Mouse (Mus musculus): Measurements from ENCODE around the gene Tubgcp6. TPM values are rescaled to one million over a fixed set of nuclear protein-coding genes. Genes with fewer than 3 reads are reported as not detected.

Tubgcp6 gene
- polyA plus RNA-seq, 1 experiment from 2014 or later: 11.3 TPM

DNA sequence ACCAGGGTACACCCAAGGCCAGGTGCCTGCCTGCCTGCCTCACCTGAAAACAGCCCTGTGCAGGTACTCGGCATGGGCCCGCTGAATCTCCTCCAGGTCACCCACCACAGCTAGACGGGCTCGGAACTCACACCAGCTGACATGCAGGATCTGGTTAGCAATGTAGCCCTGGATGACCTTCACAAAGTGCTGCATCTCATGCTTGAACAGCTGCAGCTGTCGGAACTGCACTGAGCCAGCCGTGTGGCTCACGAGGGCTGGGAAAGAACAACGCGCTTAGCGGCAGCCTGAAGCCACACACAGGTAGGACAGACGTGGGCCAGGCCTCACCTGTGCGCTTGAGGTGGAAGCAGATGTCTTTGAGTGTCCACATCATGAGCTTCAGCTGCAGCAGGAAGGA lies 22.1 kb downstream of the Tubgcp6 start:
- H3K27me3 ChIP-seq (ENCODE audit: control insufficient read depth, insufficient read depth, low read length): no peaks in the 10 kb centered on the region
- 87% methylated on average over 12 of the region's 12 CpGs for WGBS
- no peaks in the 10 kb centered on the region for H3K9me3 ChIP-seq (ENCODE audit: control insufficient read depth, low read length)
- no peak overlapping the region for H3K27ac ChIP-seq (replicated peaks in 1 of 2; ENCODE audit: control insufficient read depth in 1 of 2, insufficient read depth in 1 of 2, low read depth in 2 of 2, low read length in 2 of 2)
- no peaks in the 10 kb centered on the region for H3K4me1 ChIP-seq (ENCODE audit: control insufficient read depth in 2 of 2, insufficient read depth in 2 of 2, low read length in 2 of 2)
- no peak overlapping the region for H3K4me2 ChIP-seq (ENCODE audit: low read length)
- H3K4me3 ChIP-seq (ENCODE audit: control insufficient read depth in 1 of 2, insufficient read depth in 1 of 2, low read depth in 1 of 2, low read length in 2 of 2): no peak overlapping the region
- peaks cover 100% of the 10 kb centered on the region for H3K36me3 ChIP-seq (ENCODE audit: control insufficient read depth, insufficient read depth, low read length)
- ATAC-seq (ENCODE audit: insufficient number of reproducible peaks, insufficient read depth, low FRiP score, low read depth): no peak
- no peak overlapping the region for H3K9ac ChIP-seq (ENCODE audit: low read length)

- no peak overlapping the region for H3K27ac ChIP-seq (replicated peaks in 1 of 2; ENCODE audit: control insufficient read depth in 1 of 2, insufficient read depth in 1 of 2, low read depth in 2 of 2, low read length in 2 of 2)
- no peak overlapping the region for H3K4me3 ChIP-seq (ENCODE audit: control insufficient read depth in 1 of 2, insufficient read depth in 1 of 2, low read depth in 1 of 2, low read length in 2 of 2)
- no peak overlapping the region for H3K4me2 ChIP-seq (ENCODE audit: low read length)
- ATAC-seq (ENCODE audit: insufficient number of reproducible peaks, insufficient read depth, low FRiP score, low read depth): no peak
- peaks cover 100% of the 10 kb centered on the region for H3K36me3 ChIP-seq (ENCODE audit: control insufficient read depth, insufficient read depth, low read length)
- no peak overlapping the region for H3K9ac ChIP-seq (ENCODE audit: low read length)
- H3K27me3 ChIP-seq (ENCODE audit: control insufficient read depth, insufficient read depth, low read length): no peaks in the 10 kb centered on the region
- 89% methylated on average over 7 of the region's 7 CpGs for WGBS
- H3K4me1 ChIP-seq (ENCODE audit: control insufficient read depth in 2 of 2, insufficient read depth in 2 of 2, low read length in 2 of 2): no peaks in the 10 kb centered on the region
- no peaks in the 10 kb centered on the region for H3K9me3 ChIP-seq (ENCODE audit: control insufficient read depth, low read length)
These were observed 24.3 kb downstream of the Tubgcp6 start for GRCm38 (mm10) chr15:89098616-89099015.

DNA sequence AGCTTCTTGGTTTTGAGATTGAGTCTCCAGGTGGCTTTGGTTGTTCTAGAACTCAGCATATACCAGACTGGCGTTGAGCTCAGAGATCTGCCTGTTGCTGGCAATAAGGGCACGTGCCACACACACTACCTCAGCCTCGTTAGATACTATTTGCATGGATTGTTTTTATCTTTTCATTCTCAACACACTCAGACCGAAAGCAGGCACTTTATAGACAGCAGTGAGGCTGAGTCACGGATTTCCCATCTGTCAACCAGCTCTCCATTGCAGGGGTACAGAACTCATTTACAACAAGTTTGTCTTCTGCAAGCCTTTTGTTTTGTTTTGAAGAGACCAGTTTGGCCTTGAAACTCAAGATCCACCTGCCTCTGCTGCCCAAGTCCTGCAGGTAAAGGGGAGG lies 25.5 kb downstream of the Tubgcp6 start:
- no peak for ATAC-seq (ENCODE audit: insufficient number of reproducible peaks, insufficient read depth, low FRiP score, low read depth)
- H3K9me3 ChIP-seq (ENCODE audit: control insufficient read depth, low read length): no peaks in the 10 kb centered on the region
- H3K4me3 ChIP-seq (ENCODE audit: control insufficient read depth in 1 of 2, insufficient read depth in 1 of 2, low read depth in 1 of 2, low read length in 2 of 2): no peak overlapping the region
- H3K4me2 ChIP-seq (ENCODE audit: low read length): no peak overlapping the region
- no peaks in the 10 kb centered on the region for H3K27me3 ChIP-seq (ENCODE audit: control insufficient read depth, insufficient read depth, low read length)
- 93% methylated on average over 5 of the region's 5 CpGs for WGBS
- H3K4me1 ChIP-seq (ENCODE audit: control insufficient read depth in 2 of 2, insufficient read depth in 2 of 2, low read length in 2 of 2): no peaks in the 10 kb centered on the region
- H3K27ac ChIP-seq (replicated peaks in 1 of 2; ENCODE audit: control insufficient read depth in 1 of 2, insufficient read depth in 1 of 2, low read depth in 2 of 2, low read length in 2 of 2): no peak overlapping the region
- H3K9ac ChIP-seq (ENCODE audit: low read length): no peak overlapping the region
- peaks cover 100% of the 10 kb centered on the region for H3K36me3 ChIP-seq (ENCODE audit: control insufficient read depth, insufficient read depth, low read length)

DNA sequence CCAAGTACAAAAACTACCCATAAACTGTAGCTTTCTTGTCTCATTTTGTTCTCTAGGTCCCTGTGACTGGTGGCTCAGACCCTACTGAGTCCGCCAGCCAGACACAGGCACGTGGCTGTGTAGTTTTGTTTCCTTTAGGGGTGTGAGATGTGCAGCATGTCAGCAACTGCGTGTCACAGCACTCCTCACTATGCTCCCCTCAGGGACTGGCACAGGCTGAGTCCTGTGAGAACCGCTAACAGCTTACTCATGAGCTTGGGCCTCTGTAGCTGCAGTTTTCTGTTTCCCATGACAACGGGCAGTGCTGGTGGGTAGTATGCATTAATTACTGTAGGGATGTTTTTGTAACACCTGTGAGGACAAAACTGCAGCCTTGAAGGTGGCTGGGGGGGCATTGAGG lies 30.7 kb downstream of the Tubgcp6 start:
- no peak overlapping the region for H3K4me3 ChIP-seq (ENCODE audit: control insufficient read depth in 1 of 2, insufficient read depth in 1 of 2, low read depth in 1 of 2, low read length in 2 of 2)
- no peak overlapping the region for H3K9ac ChIP-seq (ENCODE audit: low read length)
- ATAC-seq (ENCODE audit: insufficient number of reproducible peaks, insufficient read depth, low FRiP score, low read depth): no peak
- WGBS: 78% methylated on average over 5 of the region's 5 CpGs
- H3K9me3 ChIP-seq (ENCODE audit: control insufficient read depth, low read length): no peaks in the 10 kb centered on the region
- no peaks in the 10 kb centered on the region for H3K27me3 ChIP-seq (ENCODE audit: control insufficient read depth, insufficient read depth, low read length)
- H3K27ac ChIP-seq (replicated peaks in 1 of 2; ENCODE audit: control insufficient read depth in 1 of 2, insufficient read depth in 1 of 2, low read depth in 2 of 2, low read length in 2 of 2): no peak overlapping the region
- H3K36me3 ChIP-seq (ENCODE audit: control insufficient read depth, insufficient read depth, low read length): peaks cover 48% of the 10 kb centered on the region
- H3K4me2 ChIP-seq (ENCODE audit: low read length): no peak overlapping the region
- peaks cover 3 to 7% of the 10 kb centered on the region in 2 experiments; a peak in 3 of 4 replicates for H3K4me1 ChIP-seq (ENCODE audit: control insufficient read depth in 2 of 2, insufficient read depth in 2 of 2, low read length in 2 of 2)

- no peak overlapping the region for H3K4me3 ChIP-seq (ENCODE audit: control insufficient read depth in 1 of 2, insufficient read depth in 1 of 2, low read depth in 1 of 2, low read length in 2 of 2)
- H3K4me2 ChIP-seq (ENCODE audit: low read length): no peak overlapping the region
- H3K36me3 ChIP-seq (ENCODE audit: control insufficient read depth, insufficient read depth, low read length): peaks cover 48% of the 10 kb centered on the region
- H3K9me3 ChIP-seq (ENCODE audit: control insufficient read depth, low read length): no peaks in the 10 kb centered on the region
- peaks cover 3 to 7% of the 10 kb centered on the region in 2 experiments; a peak in 3 of 4 replicates for H3K4me1 ChIP-seq (ENCODE audit: control insufficient read depth in 2 of 2, insufficient read depth in 2 of 2, low read length in 2 of 2)
- no peak overlapping the region for H3K27ac ChIP-seq (replicated peaks in 1 of 2; ENCODE audit: control insufficient read depth in 1 of 2, insufficient read depth in 1 of 2, low read depth in 2 of 2, low read length in 2 of 2)
- no peaks in the 10 kb centered on the region for H3K27me3 ChIP-seq (ENCODE audit: control insufficient read depth, insufficient read depth, low read length)
- WGBS: 86% methylated on average over 4 of the region's 4 CpGs
- no peak overlapping the region for H3K9ac ChIP-seq (ENCODE audit: low read length)
- ATAC-seq (ENCODE audit: insufficient number of reproducible peaks, insufficient read depth, low FRiP score, low read depth): no peak
These were observed 32.2 kb downstream of the Tubgcp6 start for GRCm38 (mm10) chr15:89090662-89091061.

- Histone ChIP-seq H3K27ac (replicated peaks in 1 of 2; ENCODE audit: control insufficient read depth in 1 of 2, insufficient read depth in 1 of 2, low read depth in 2 of 2, low read length in 2 of 2) (peak overlapping the region; percentile 57 to 75), H3K9ac (ENCODE audit: low read length) (peak overlapping the region; percentile 92), H3K4me2 (ENCODE audit: low read length) (peak overlapping the region; percentile 75), H3K4me1 (ENCODE audit: control insufficient read depth in 2 of 2, insufficient read depth in 2 of 2, low read length in 2 of 2) (peaks cover 3 to 7% of the 10 kb centered on the region in 2 experiments; a peak in 3 of 4 replicates), H3K36me3 (ENCODE audit: control insufficient read depth, insufficient read depth, low read length) (peaks cover 48% of the 10 kb centered on the region), H3K4me3 (ENCODE audit: control insufficient read depth in 1 of 2, insufficient read depth in 1 of 2, low read depth in 1 of 2, low read length in 2 of 2) (peak overlapping the region; percentile 75 to 90), H3K27me3 (ENCODE audit: control insufficient read depth, insufficient read depth, low read length) (no peaks in the 10 kb centered on the region), H3K9me3 (ENCODE audit: control insufficient read depth, low read length) (no peaks in the 10 kb centered on the region)
- WGBS: 2% methylated on average over 68 of the region's 68 CpGs
- ATAC-seq (ENCODE audit: insufficient number of reproducible peaks, insufficient read depth, low FRiP score, low read depth): peak; percentile 47
These were observed 33.5 kb downstream of the Tubgcp6 start for GRCm38 (mm10) chr15:89089248-89090051.

DNA sequence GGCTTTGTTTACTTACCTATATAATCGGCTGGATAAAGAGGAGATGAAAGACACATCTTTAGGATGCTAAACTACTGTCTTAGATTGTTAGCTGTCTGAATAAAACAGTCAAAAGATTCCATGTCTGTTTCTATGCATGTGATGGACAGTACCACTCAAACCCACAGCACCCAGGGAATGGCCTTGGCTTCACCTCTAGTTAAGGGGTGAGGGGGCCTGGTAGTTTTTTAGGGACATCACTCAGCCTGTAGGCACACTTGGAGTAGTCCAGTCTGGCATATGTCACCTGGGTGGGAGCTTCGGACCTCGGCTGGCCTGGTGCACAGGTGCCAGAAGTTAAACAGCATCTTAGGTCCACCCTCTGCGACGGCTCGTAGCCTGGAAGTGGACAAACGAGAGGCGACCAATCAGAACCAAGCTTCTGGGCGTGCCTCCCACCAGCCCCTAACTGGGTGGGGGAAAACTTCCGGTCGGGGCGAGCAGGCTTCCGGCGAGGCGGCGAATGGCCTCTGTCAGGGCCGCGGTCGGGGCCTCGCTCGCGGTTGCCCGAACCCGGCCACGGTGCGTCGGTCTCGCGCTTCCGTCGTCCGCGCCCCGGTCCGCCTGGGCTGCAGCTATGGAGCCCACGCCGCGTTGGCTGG lies 34.2 kb downstream of the Tubgcp6 start, which contains the start of gene Selenoo:
Gene Selenoo (plus strand): TSS at position 478 of the 641 bp plus-strand sequence.
- H3K36me3 ChIP-seq (ENCODE audit: control insufficient read depth, insufficient read depth, low read length): peaks cover 48% of the 10 kb centered on the region
- ATAC-seq (ENCODE audit: insufficient number of reproducible peaks, insufficient read depth, low FRiP score, low read depth): peak; percentile 91
- H3K27ac ChIP-seq (replicated peaks in 1 of 2; ENCODE audit: control insufficient read depth in 1 of 2, insufficient read depth in 1 of 2, low read depth in 2 of 2, low read length in 2 of 2): peak within 1 kb of the TSS; percentile 57 to 75
- H3K4me3 ChIP-seq (ENCODE audit: control insufficient read depth in 1 of 2, insufficient read depth in 1 of 2, low read depth in 1 of 2, low read length in 2 of 2): peak within 1 kb of the TSS; percentile 75 to 90
- peak within 1 kb of the TSS; percentile 75 for H3K4me2 ChIP-seq (ENCODE audit: low read length)
- H3K4me1 ChIP-seq (ENCODE audit: control insufficient read depth in 2 of 2, insufficient read depth in 2 of 2, low read length in 2 of 2): peaks cover 3 to 7% of the 10 kb centered on the region in 2 experiments; a peak in 3 of 4 replicates
- H3K27me3 ChIP-seq (ENCODE audit: control insufficient read depth, insufficient read depth, low read length): no peaks in the 10 kb centered on the region
- 2% methylated on average over 29 of the region's 38 CpGs for WGBS
- no peaks in the 10 kb centered on the region for H3K9me3 ChIP-seq (ENCODE audit: control insufficient read depth, low read length)
- H3K9ac ChIP-seq (ENCODE audit: low read length): peak within 1 kb of the TSS; percentile 92
